Mouse (Mus musculus): ENCODE data around the gene Aida. TPM values are rescaled to one million over a fixed set of nuclear protein-coding genes. Genes with fewer than 3 reads are reported as not detected.

Gene Aida
- polyA plus RNA-seq, 1 experiment from 2014 or later = 14.0 TPM

- H3K9me3 ChIP-seq (replicated peaks; ENCODE audit: control insufficient read depth, low read length) = no peaks in the 10 kb centered on the region
- no peak overlapping the region for H3K4me2 ChIP-seq (ENCODE audit: low read depth, low read length)
- H3K36me3 ChIP-seq (ENCODE audit: control insufficient read depth, insufficient read depth) = peaks cover 5% of the 10 kb centered on the region; the same call in 1 of the 2 replicates
- H3K27me3 ChIP-seq (ENCODE audit: control insufficient read depth, insufficient read depth, low read depth, low read length) = peaks cover 3% of the 10 kb centered on the region
- H3K27ac ChIP-seq (ENCODE audit: low read length) = no peak overlapping the region
- H3K4me1 ChIP-seq (ENCODE audit: control insufficient read depth, low read depth, low read length) = no peaks in the 10 kb centered on the region; the same call in 1 of the 2 replicates
- ATAC-seq (ENCODE audit: low read depth) = no peak
- H3K9ac ChIP-seq (ENCODE audit: low read depth, low read length) = no peak overlapping the region
- 63% methylated on average over 14 of the region's 14 CpGs for WGBS (ENCODE audit: insufficient replicate concordance)
- no peak overlapping the region for H3K4me3 ChIP-seq (ENCODE audit: low read depth, low read length)
These were observed 66.6 kb downstream of the Aida start for GRCm38 (mm10) chr1:183362729-183363576.

DNA sequence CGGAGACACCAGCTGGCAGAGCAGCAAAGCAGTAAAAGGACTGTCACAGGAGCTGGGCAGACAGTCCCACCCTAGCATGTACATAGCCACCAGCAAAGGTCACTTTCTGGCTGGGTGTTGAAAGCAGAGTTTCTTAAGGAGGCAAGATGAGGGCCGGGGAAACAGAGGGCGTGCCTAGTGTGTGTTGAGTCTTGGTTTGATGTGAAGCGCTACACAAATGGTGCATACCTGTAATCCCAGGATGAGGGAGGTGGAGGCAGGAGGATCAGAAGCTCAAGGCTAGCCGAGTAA lies 67.1 kb downstream of the Aida start:
- no peaks in the 10 kb centered on the region for H3K9me3 ChIP-seq (replicated peaks; ENCODE audit: control insufficient read depth, low read length)
- WGBS (ENCODE audit: insufficient replicate concordance) = 67% methylated on average over 5 of the region's 5 CpGs
- H3K4me1 ChIP-seq (ENCODE audit: control insufficient read depth, low read depth, low read length) = peaks cover 3% of the 10 kb centered on the region
- H3K27ac ChIP-seq (ENCODE audit: low read length) = no peak overlapping the region
- H3K36me3 ChIP-seq (ENCODE audit: control insufficient read depth, insufficient read depth) = peaks cover 4% of the 10 kb centered on the region; the same call in 1 of the 2 replicates
- no peak overlapping the region for H3K4me3 ChIP-seq (ENCODE audit: low read depth, low read length)
- peaks cover 9% of the 10 kb centered on the region for H3K27me3 ChIP-seq (ENCODE audit: control insufficient read depth, insufficient read depth, low read depth, low read length)
- no peak for ATAC-seq (ENCODE audit: low read depth)
- no peak overlapping the region for H3K9ac ChIP-seq (ENCODE audit: low read depth, low read length)
- H3K4me2 ChIP-seq (ENCODE audit: low read depth, low read length) = no peak overlapping the region

DNA sequence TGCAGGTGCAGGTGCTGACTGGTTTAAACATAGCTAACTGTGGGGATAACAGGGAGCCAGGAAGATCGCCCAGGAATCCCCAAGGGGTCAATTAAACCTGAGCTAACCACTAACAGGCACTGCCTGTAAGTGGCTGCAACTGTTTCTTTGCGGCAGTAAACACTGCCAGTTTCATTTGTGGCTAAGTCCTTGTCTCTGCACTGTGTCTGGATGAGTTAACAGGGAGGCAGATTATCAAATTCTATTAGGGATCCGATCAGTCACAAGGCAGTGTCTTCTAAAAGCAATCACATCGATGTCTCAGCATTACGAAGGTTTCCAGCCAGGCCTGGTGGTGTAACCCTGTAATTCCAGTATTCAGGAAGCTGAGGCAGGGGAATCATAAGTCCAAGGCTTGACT lies 70.0 kb downstream of the Aida start:
- H3K9me3 ChIP-seq (replicated peaks; ENCODE audit: control insufficient read depth, low read length) = no peaks in the 10 kb centered on the region
- no peak overlapping the region for H3K4me2 ChIP-seq (ENCODE audit: low read depth, low read length)
- peaks cover 14% of the 10 kb centered on the region for H3K27me3 ChIP-seq (ENCODE audit: control insufficient read depth, insufficient read depth, low read depth, low read length)
- WGBS (ENCODE audit: insufficient replicate concordance) = 78% methylated on average over 5 of the region's 5 CpGs
- no peaks in the 10 kb centered on the region; the same call in 1 of the 2 replicates for H3K36me3 ChIP-seq (ENCODE audit: control insufficient read depth, insufficient read depth)
- H3K4me1 ChIP-seq (ENCODE audit: control insufficient read depth, low read depth, low read length) = peaks cover 11% of the 10 kb centered on the region
- ATAC-seq (ENCODE audit: low read depth) = no peak
- H3K9ac ChIP-seq (ENCODE audit: low read depth, low read length) = no peak overlapping the region
- no peak overlapping the region for H3K27ac ChIP-seq (ENCODE audit: low read length)
- H3K4me3 ChIP-seq (ENCODE audit: low read depth, low read length) = no peak overlapping the region

- peaks cover 11% of the 10 kb centered on the region for H3K4me1 ChIP-seq (ENCODE audit: control insufficient read depth, low read depth, low read length)
- peak overlapping the region; percentile 84 for H3K9ac ChIP-seq (ENCODE audit: low read depth, low read length)
- WGBS (ENCODE audit: insufficient replicate concordance) = 4% methylated on average over 56 of the region's 56 CpGs
- H3K4me3 ChIP-seq (ENCODE audit: low read depth, low read length) = peak overlapping the region; percentile 73
- ATAC-seq (ENCODE audit: low read depth) = peak; percentile 36
- no peaks in the 10 kb centered on the region; the same call in 1 of the 2 replicates for H3K36me3 ChIP-seq (ENCODE audit: control insufficient read depth, insufficient read depth)
- H3K27me3 ChIP-seq (ENCODE audit: control insufficient read depth, insufficient read depth, low read depth, low read length) = peaks cover 14% of the 10 kb centered on the region
- H3K9me3 ChIP-seq (replicated peaks; ENCODE audit: control insufficient read depth, low read length) = no peaks in the 10 kb centered on the region
- H3K4me2 ChIP-seq (ENCODE audit: low read depth, low read length) = peak overlapping the region; percentile 93
- H3K27ac ChIP-seq (ENCODE audit: low read length) = no peak overlapping the region
These were observed 72.4 kb downstream of the Aida start for GRCm38 (mm10) chr1:183368601-183369400.

- Histone ChIP-seq H3K9ac (ENCODE audit: low read depth, low read length) (peak within 1 kb of the TSS; percentile 84), H3K4me3 (ENCODE audit: low read depth, low read length) (peak within 1 kb of the TSS; percentile 73), H3K36me3 (ENCODE audit: control insufficient read depth, insufficient read depth) (no peaks in the 10 kb centered on the region; the same call in 1 of the 2 replicates), H3K27me3 (ENCODE audit: control insufficient read depth, insufficient read depth, low read depth, low read length) (peaks cover 14% of the 10 kb centered on the region), H3K4me1 (ENCODE audit: control insufficient read depth, low read depth, low read length) (peaks cover 11% of the 10 kb centered on the region), H3K9me3 (replicated peaks; ENCODE audit: control insufficient read depth, low read length) (no peaks in the 10 kb centered on the region), H3K27ac (ENCODE audit: low read length) (no peak within 1 kb of the TSS), H3K4me2 (ENCODE audit: low read depth, low read length) (peak within 1 kb of the TSS; percentile 93)
- ATAC-seq (ENCODE audit: low read depth) = peak; percentile 99
- WGBS (ENCODE audit: insufficient replicate concordance) = under 1% methylated on average over 47 of the region's 51 CpGs
These were observed 73.1 kb downstream of the Aida start, which contains the start of gene Mia3 for GRCm38 (mm10) chr1:183369427-183370014. TSS of gene Mia3 (minus strand) at chr1:183369553.

DNA sequence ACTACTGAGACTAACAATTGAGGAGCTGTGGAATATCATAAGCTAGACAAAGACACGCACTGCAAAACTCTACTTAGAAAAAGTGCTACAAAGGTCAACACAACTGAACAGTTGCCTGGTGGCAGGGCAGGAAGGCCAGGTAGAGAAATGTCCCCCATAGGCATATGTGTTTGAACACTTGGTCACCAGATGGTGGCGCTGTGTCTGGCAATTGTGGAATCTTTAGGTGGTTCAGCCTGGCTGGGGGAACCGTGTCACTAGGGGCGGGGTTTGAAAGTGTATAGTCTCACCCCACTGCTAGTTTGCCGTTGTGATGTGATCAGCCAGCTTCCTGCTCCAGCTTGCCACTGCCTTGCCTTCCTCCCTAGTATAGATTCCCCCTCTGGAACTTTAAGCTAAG lies 78.3 kb downstream of the Aida start:
- Histone ChIP-seq H3K36me3 (ENCODE audit: control insufficient read depth, insufficient read depth) (no peaks in the 10 kb centered on the region), H3K4me2 (ENCODE audit: low read depth, low read length) (no peak overlapping the region), H3K27ac (ENCODE audit: low read length) (no peak overlapping the region), H3K27me3 (ENCODE audit: control insufficient read depth, insufficient read depth, low read depth, low read length) (no peaks in the 10 kb centered on the region), H3K9ac (ENCODE audit: low read depth, low read length) (no peak overlapping the region), H3K4me1 (ENCODE audit: control insufficient read depth, low read depth, low read length) (peaks cover 10% of the 10 kb centered on the region), H3K4me3 (ENCODE audit: low read depth, low read length) (no peak overlapping the region), H3K9me3 (replicated peaks; ENCODE audit: control insufficient read depth, low read length) (no peaks in the 10 kb centered on the region)
- ATAC-seq (ENCODE audit: low read depth) = no peak
- WGBS (ENCODE audit: insufficient replicate concordance) = 57% methylated on average over 5 of the region's 5 CpGs

Other genes starting within 250 kb of the Aida start
- 3.0 and 3.3 TPM in 2 replicates for gene Disp1, start 75.1 kb upstream of the Aida start, polyA plus RNA-seq (2015; fragmentation: Nextera tagmentation; extraction: Ambion mirVana)
- 20.8 and 21.0 TPM in 2 replicates for gene Brox, start 679 bp downstream of the Aida start, polyA plus RNA-seq (2015; fragmentation: Nextera tagmentation; extraction: Ambion mirVana)
- gene Mia3, start 73.0 kb downstream of the Aida start, polyA plus RNA-seq (2015; fragmentation: Nextera tagmentation; extraction: Ambion mirVana) = 27.8 and 30.5 TPM in 2 replicates
- gene Taf1a, start 92.4 kb downstream of the Aida start, polyA plus RNA-seq (2015; fragmentation: Nextera tagmentation; extraction: Ambion mirVana) = 3.9 TPM in 2 replicates
- gene Hhipl2, start 121.6 kb downstream of the Aida start, polyA plus RNA-seq (2015; fragmentation: Nextera tagmentation; extraction: Ambion mirVana) = not detected in 2 replicates

Data from liver, embryonic 16.5 days (tissue).